Mouse (Mus musculus): ENCODE results near the gene Cacna2d3. TPM values are rescaled to one million over a fixed set of nuclear protein-coding genes. Genes with fewer than 3 reads are reported as not detected.

The Cacna2d3 gene
- polyA plus RNA-seq, 1 experiment from 2014 or later: 0.16 TPM

DNA sequence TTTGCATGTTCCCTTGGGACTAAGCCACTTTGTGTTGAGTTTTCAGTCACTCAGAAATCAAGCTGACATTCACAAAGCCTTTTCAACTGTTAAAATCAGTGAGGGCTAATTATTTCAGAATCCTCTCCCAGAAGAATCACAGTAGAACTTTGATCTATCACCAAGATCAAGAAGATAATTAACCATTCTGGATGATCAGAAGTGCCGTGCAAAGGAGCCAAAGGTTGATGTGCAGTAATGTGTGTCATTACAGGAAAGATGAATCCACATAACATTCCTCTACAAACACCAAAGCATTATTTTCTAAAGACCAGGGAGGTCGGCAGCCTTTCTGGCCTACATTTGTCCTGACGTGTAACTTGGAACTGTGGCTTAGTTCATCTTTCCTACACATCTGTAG lies 296.0 kb downstream of the Cacna2d3 start:
- WGBS (ENCODE audit: insufficient replicate concordance): 74% methylated on average over 3 of the region's 3 CpGs
- H3K9me3 ChIP-seq (replicated peaks): no peaks in the 10 kb centered on the region
- H3K4me3 ChIP-seq (replicated peaks): no peak overlapping the region
- H3K36me3 ChIP-seq: no peaks in the 10 kb centered on the region
- no peaks in the 10 kb centered on the region for H3K27me3 ChIP-seq
- DNase-seq (no peak), ATAC-seq (ENCODE audit: low read depth) (no peak)
- H3K27ac ChIP-seq: no peak overlapping the region
- no peak overlapping the region for H3K9ac ChIP-seq
- no peaks in the 10 kb centered on the region for H3K4me1 ChIP-seq (replicated peaks)
- H3K4me2 ChIP-seq: no peak overlapping the region

GRCm38 (mm10) chr14:29425208-29425607 lies 296.5 kb downstream of the Cacna2d3 start:
- no peak for ATAC-seq (ENCODE audit: low read depth)

DNA sequence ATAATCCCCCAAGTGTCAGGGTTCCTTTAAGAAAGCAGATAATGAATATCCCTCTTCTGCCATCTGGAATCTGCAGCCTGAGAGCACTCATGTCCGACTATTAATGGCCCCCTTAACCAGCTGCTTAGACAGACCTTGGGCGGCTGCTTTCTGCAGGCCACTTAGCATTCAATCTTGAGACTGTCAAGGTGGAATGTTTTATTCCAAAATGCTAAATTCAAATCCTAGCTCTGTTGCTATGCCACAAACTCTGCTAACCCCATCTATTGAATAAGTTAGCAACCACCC lies 315.8 kb downstream of the Cacna2d3 start:
- no peaks in the 10 kb centered on the region for H3K27me3 ChIP-seq
- no peaks in the 10 kb centered on the region for H3K36me3 ChIP-seq
- ATAC-seq (ENCODE audit: low read depth) (no peak), DNase-seq (no peak)
- no peak overlapping the region for H3K27ac ChIP-seq
- no peak overlapping the region for H3K9ac ChIP-seq
- H3K4me3 ChIP-seq (replicated peaks): no peak overlapping the region
- H3K4me1 ChIP-seq (replicated peaks): no peaks in the 10 kb centered on the region
- no peak overlapping the region for H3K4me2 ChIP-seq
- no peaks in the 10 kb centered on the region for H3K9me3 ChIP-seq (replicated peaks)
- whole genome bisulfite sequencing (ENCODE audit: insufficient replicate concordance): 60% methylated on average over 2 of the region's 2 CpGs

More at GRCm38 (mm10) chr14:29425208-29425607, 296.5 kb downstream of the Cacna2d3 start:
- Histone ChIP-seq H3K27me3 (no peaks in the 10 kb centered on the region), H3K9me3 (replicated peaks) (no peaks in the 10 kb centered on the region), H3K4me2 (no peak overlapping the region), H3K27ac (no peak overlapping the region), H3K36me3 (no peaks in the 10 kb centered on the region), H3K9ac (no peak overlapping the region), H3K4me1 (replicated peaks) (no peaks in the 10 kb centered on the region), H3K4me3 (replicated peaks) (no peak overlapping the region)
- 58% methylated on average over 3 of the region's 3 CpGs for WGBS (ENCODE audit: insufficient replicate concordance)
- DNase-seq: no peak

DNA sequence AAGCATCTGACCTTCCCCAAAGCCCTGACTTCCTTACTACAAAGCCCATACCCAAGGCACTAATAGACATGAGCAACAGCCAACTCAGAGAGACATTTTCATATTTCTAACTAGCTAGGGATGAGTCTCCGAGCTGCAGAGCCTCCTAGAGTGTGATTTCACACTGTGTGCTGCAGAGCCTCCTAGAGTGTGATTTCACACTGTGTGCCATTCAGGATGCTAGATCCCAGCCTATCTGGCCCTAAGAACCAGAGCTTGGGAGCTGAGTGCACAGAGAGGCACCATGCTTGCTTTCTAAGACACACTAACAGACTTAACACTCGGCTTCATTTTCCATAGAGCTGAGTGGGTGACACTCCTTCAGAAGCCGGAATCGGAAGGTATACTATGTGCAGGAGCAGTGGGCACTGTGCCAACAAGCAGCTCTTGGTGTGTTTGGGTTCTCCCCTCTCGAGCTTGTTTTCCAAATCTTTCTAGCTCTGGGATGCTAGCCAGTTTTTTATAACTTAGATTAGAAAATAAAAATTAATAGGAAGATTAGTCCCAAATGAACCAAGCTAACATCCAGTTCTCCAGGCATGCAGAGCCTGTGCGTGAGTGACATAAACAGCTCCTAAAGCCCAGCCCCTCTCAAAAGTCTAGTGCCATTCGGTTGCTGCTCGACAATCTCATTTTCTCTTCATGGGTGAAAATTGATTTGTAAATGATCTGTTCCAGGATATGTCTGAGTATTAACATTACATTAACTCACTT lies 316.4 kb downstream of the Cacna2d3 start:
- Histone ChIP-seq H3K9ac (no peak overlapping the region), H3K4me2 (no peak overlapping the region), H3K36me3 (no peaks in the 10 kb centered on the region), H3K9me3 (replicated peaks) (no peaks in the 10 kb centered on the region), H3K27ac (no peak overlapping the region), H3K4me3 (replicated peaks) (no peak overlapping the region), H3K27me3 (no peaks in the 10 kb centered on the region), H3K4me1 (replicated peaks) (no peaks in the 10 kb centered on the region)
- no peak for ATAC-seq (ENCODE audit: low read depth)
- 52% methylated on average over 8 of the region's 8 CpGs for WGBS (ENCODE audit: insufficient replicate concordance)
- no peak for DNase-seq

DNA sequence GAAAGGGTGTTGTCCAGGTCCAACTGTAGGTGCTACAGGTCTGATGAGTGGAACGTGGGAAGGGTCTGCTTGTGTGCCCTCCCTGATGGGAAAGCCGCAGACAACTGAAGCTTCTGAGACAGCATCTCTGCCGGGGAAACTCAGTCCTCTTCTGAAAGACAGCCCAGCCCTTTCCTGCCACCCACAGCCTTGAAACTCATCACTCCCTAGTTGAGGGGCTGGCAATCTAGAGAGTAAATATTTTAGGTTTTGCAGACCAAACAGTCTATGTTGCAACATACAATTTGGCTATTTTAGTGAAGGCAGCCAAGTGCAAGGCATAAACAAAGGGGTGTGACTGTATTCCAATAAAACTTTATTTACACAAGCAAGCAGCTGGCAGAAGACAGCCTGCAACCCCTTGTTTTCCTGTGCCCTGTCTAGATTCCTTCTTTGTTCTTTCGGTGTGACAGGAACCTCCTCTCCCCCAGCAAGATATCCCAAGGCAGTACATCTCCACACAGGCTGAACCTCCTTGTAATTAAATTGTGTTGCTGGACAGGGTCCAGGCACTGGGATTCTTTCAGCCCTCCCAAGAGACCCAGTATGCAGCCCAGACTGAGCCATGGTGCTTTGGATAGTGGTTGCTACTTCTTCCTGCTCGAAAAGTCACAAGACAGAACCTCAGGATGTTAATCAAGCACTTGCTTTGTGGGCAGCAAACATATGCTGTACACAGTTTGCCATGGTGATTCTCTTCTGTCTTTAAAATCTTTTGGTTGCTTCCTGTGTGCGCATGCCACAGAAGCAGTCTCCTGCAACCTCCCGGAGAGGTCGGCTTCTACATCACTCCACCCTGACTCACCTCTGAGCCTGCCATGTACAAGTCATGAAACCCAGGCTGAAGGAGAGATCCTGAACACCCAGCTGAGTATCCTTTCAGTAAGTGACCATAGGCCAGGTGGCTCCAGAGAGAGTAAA lies 317.5 kb downstream of the Cacna2d3 start:
- no peak overlapping the region for H3K4me2 ChIP-seq
- H3K27ac ChIP-seq: no peak overlapping the region
- no peaks in the 10 kb centered on the region for H3K36me3 ChIP-seq
- no peaks in the 10 kb centered on the region for H3K4me1 ChIP-seq (replicated peaks)
- ATAC-seq (ENCODE audit: low read depth) (no peak), DNase-seq (no peak)
- no peaks in the 10 kb centered on the region for H3K9me3 ChIP-seq (replicated peaks)
- WGBS (ENCODE audit: insufficient replicate concordance): 55% methylated on average over 8 of the region's 8 CpGs
- H3K9ac ChIP-seq: no peak overlapping the region
- H3K27me3 ChIP-seq: no peaks in the 10 kb centered on the region
- no peak overlapping the region for H3K4me3 ChIP-seq (replicated peaks)

DNA sequence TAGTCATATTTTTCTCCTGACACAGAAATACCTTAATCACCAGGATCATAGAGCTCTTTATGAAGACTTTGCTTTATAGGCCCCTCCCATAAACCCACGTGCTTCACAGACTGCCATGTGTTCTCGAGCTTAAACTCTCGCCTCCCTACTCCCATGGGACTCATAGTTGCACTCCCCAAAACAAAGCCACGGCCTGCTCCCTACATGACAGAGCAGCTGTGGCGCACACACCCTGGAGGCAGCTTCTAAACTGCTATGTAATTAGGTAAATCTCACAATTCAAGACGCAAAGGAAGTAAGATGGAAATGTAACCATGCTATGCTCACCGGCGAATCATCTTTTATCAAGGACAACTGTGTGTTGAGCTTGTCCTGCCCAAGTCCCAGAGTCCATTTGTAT lies 319.2 kb downstream of the Cacna2d3 start:
- no peak overlapping the region for H3K9ac ChIP-seq
- no peak overlapping the region for H3K27ac ChIP-seq
- no peaks in the 10 kb centered on the region for H3K4me1 ChIP-seq (replicated peaks)
- H3K27me3 ChIP-seq: no peaks in the 10 kb centered on the region
- no peaks in the 10 kb centered on the region for H3K9me3 ChIP-seq (replicated peaks)
- no peak overlapping the region for H3K4me3 ChIP-seq (replicated peaks)
- H3K4me2 ChIP-seq: no peak overlapping the region
- ATAC-seq (ENCODE audit: low read depth): no peak
- WGBS (ENCODE audit: insufficient replicate concordance): 60% methylated on average over 8 of the region's 8 CpGs
- DNase-seq: no peak
- no peaks in the 10 kb centered on the region for H3K36me3 ChIP-seq

- 76% methylated on average over 8 of the region's 8 CpGs for WGBS (ENCODE audit: insufficient replicate concordance)
These were observed 327.9 kb downstream of the Cacna2d3 start for GRCm38 (mm10) chr14:29393786-29394185.

DNA sequence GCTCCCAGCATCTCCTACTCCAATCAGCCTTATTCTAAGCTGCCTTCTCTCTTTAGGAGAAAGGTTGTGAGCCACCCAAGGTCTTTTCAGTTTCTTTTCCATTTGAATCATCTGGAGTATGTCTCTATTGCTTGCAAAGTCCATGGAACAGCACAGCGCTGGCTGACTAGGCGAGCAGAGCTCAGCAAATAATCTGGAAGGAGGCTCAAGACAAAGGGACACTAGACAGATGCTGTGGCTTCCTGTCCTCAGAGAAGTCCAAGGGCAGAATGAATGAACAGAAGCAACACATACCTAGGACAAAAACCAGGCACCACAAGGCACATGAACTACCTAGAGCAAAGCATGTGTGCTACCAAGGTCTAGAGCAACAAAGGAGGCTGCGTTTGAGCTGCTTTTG lies 328.8 kb downstream of the Cacna2d3 start:
- Histone ChIP-seq H3K36me3 (no peaks in the 10 kb centered on the region), H3K4me3 (replicated peaks) (no peak overlapping the region), H3K4me2 (no peak overlapping the region), H3K9ac (no peak overlapping the region), H3K27ac (no peak overlapping the region), H3K27me3 (no peaks in the 10 kb centered on the region), H3K9me3 (replicated peaks) (no peaks in the 10 kb centered on the region), H3K4me1 (replicated peaks) (no peaks in the 10 kb centered on the region)
- DNase-seq (no peak), ATAC-seq (ENCODE audit: low read depth) (no peak)
- WGBS (ENCODE audit: insufficient replicate concordance): 72% methylated on average over 3 of the region's 3 CpGs

More at GRCm38 (mm10) chr14:29393786-29394185, 327.9 kb downstream of the Cacna2d3 start:
- H3K4me1 ChIP-seq (replicated peaks): no peaks in the 10 kb centered on the region
- no peaks in the 10 kb centered on the region for H3K36me3 ChIP-seq
- DNase-seq: no peak
- no peak for ATAC-seq (ENCODE audit: low read depth)
- H3K4me3 ChIP-seq (replicated peaks): no peak overlapping the region
- H3K4me2 ChIP-seq: no peak overlapping the region
- H3K27ac ChIP-seq: no peak overlapping the region
- no peak overlapping the region for H3K9ac ChIP-seq
- H3K9me3 ChIP-seq (replicated peaks): no peaks in the 10 kb centered on the region
- no peaks in the 10 kb centered on the region for H3K27me3 ChIP-seq

GRCm38 (mm10) chr14:29391489-29391888 lies 330.2 kb downstream of the Cacna2d3 start:
- no peak overlapping the region for H3K4me2 ChIP-seq
- H3K36me3 ChIP-seq: no peaks in the 10 kb centered on the region
- 58% methylated on average over 2 of the region's 2 CpGs for WGBS (ENCODE audit: insufficient replicate concordance)
- no peaks in the 10 kb centered on the region for H3K4me1 ChIP-seq (replicated peaks)
- no peak for DNase-seq
- H3K27me3 ChIP-seq: no peaks in the 10 kb centered on the region
- no peak overlapping the region for H3K9ac ChIP-seq
- H3K27ac ChIP-seq: no peak overlapping the region
- H3K9me3 ChIP-seq (replicated peaks): no peaks in the 10 kb centered on the region
- no peak overlapping the region for H3K4me3 ChIP-seq (replicated peaks)
- ATAC-seq (ENCODE audit: low read depth): no peak

DNA sequence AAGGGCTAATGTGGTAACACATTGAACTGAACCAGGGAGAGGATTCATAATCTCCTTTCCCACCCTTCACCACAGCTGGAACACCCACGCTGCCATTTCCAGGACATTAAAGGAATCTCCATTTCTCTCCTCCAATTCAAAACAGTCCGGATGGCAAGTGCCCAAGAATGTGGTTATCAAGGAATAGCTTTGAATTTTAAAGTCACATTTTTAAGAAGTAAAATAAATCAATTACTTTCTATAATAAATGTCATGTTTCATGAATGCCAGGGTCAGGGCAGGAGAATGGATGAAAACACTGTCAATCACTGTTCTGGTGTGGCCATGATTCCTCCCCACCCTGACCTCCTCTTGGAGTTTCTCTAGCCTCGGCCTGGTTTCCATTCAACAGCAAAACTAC lies 333.9 kb downstream of the Cacna2d3 start:
- H3K36me3 ChIP-seq: no peaks in the 10 kb centered on the region

GRCm38 (mm10) chr14:29385500-29385899 lies 336.2 kb downstream of the Cacna2d3 start:
- Histone ChIP-seq H3K9me3 (replicated peaks) (no peaks in the 10 kb centered on the region), H3K27ac (no peak overlapping the region), H3K27me3 (no peaks in the 10 kb centered on the region), H3K4me3 (replicated peaks) (no peak overlapping the region), H3K36me3 (no peaks in the 10 kb centered on the region), H3K4me1 (replicated peaks) (no peaks in the 10 kb centered on the region), H3K9ac (no peak overlapping the region), H3K4me2 (no peak overlapping the region)
- DNase-seq (no peak), ATAC-seq (ENCODE audit: low read depth) (no peak)

More for the DNA sequence above, 333.9 kb downstream of the Cacna2d3 start:
- Histone ChIP-seq H3K27ac (no peak overlapping the region), H3K9me3 (replicated peaks) (no peaks in the 10 kb centered on the region), H3K9ac (no peak overlapping the region), H3K27me3 (no peaks in the 10 kb centered on the region), H3K4me3 (replicated peaks) (no peak overlapping the region), H3K4me2 (no peak overlapping the region), H3K4me1 (replicated peaks) (no peaks in the 10 kb centered on the region)
- no peak for DNase-seq
- 58% methylated on average over 3 of the region's 3 CpGs for WGBS (ENCODE audit: insufficient replicate concordance)
- ATAC-seq (ENCODE audit: low read depth): no peak

Data from liver, embryonic 13.5 days (tissue).